Mouse (Mus musculus) gastrocnemius, adult 18-20 months (tissue): ENCODE measurements around the gene Ildr1. TPM values are rescaled to one million over a fixed set of nuclear protein-coding genes. Genes with fewer than 3 reads are reported as not detected.

ENCODE experiments used
- DNase-seq: peaks from one replicate; pipeline ENCODE4 v3.0.0; 2021; ENCODE audit warnings: low spot score
- total RNA-seq, 2 experiments: library from RNA; stranded (reverse); gene quantifications; 2 replicates each; pipeline ENCODE4 v1.2.3; 2021

The Ildr1 gene
- total RNA-seq, 2 experiments from 2014 or later, result 0.11 to 0.28 TPM

GRCm38 (mm10) chr16:36771244-36771643 is 77.5 kb downstream of the Ildr1 start:
- DNase-seq, result no peak

DNA sequence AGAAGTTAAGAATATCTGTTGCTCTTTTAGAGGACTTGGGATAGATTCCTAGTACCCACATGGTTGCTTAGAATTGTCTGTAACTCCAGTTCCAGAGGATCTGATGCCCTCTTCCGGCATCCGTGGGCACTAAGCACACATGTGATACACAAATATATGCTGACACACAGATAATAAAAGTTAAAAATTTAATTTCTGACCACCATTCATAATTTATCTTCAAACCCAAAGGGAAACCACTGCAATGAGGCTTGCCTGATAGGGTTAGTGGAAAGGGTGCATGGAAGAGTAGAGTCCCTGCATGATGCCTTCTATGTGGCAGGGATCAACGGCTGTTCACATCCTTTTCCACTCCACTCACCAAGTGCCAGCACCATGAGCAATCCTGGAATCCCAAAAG is 77.9 kb downstream of the Ildr1 start:
- no peak for DNase-seq

- no peak for DNase-seq
Measured at GRCm38 (mm10) chr16:36772996-36773395, 79.2 kb downstream of the Ildr1 start.

GRCm38 (mm10) chr16:36775658-36776057 is 81.9 kb downstream of the Ildr1 start:
- no peak for DNase-seq

Other genes starting within 250 kb of the Ildr1 start
- not detected for gene Stfa3, start 238.6 kb upstream of the Ildr1 start, total RNA-seq
- gene Casr, start 131.8 kb upstream of the Ildr1 start, total RNA-seq, result 1 to 10 TPM; 5.4 to 9.7 TPM
- under 1 TPM; 0.14 to 0.28 TPM for gene Cd86, start 27.9 kb upstream of the Ildr1 start, total RNA-seq
- gene Slc15a2, start 91.0 kb downstream of the Ildr1 start, total RNA-seq, result 1 to 10 TPM; 1.5 to 2.2 TPM
- gene Iqcb1, start 134.4 kb downstream of the Ildr1 start, total RNA-seq, result 1 to 10 TPM; 6.1 to 6.6 TPM
- under 1 TPM in 1 of 2 experiments, not detected in 1; 0.32 TPM for gene Eaf2, start 181.0 kb downstream of the Ildr1 start, total RNA-seq
- 10 to 100 TPM; 21.8 to 22.3 TPM for gene Golgb1, start 181.2 kb downstream of the Ildr1 start, total RNA-seq
- gene Hcls1, start 241.0 kb downstream of the Ildr1 start, total RNA-seq, result 1 to 10 TPM; 2.0 to 2.1 TPM